Mouse (Mus musculus): ENCODE data around the gene Sult1d1. TPM values are rescaled to one million over a fixed set of nuclear protein-coding genes. Genes with fewer than 3 reads are reported as not detected.
A peak's percentile ranks its signal among the peaks of the same experiment; 100 is the strongest.
"Not testable (repeated sequence)": the region's sequence is repeated elsewhere in the genome, so short reads cannot be mapped to it uniquely, and the experiment has no call there.

Gene Sult1d1
- polyA plus RNA-seq, 1 experiment from 2014 or later, result 54.9 TPM

GRCm38 (mm10) chr5:87562526-87562925 lies 6.3 kb downstream of the Sult1d1 start:
- H3K4me1 ChIP-seq, result no peaks in the 10 kb centered on the region
- WGBS, result 75% methylated on average over 4 of the region's 4 CpGs
- H3K4me2 ChIP-seq, result no peak overlapping the region
- ATAC-seq (replicated peaks; ENCODE audit: low FRiP score), result no peak
- H3K9me3 ChIP-seq (replicated peaks), result no peaks in the 10 kb centered on the region
- no peak overlapping the region for H3K4me3 ChIP-seq (replicated peaks)
- no peaks in the 10 kb centered on the region for H3K36me3 ChIP-seq
- H3K27ac ChIP-seq, result no peak overlapping the region
- no peak overlapping the region for H3K9ac ChIP-seq
- no peaks in the 10 kb centered on the region for H3K27me3 ChIP-seq

GRCm38 (mm10) chr5:87560145-87560544 lies 8.7 kb downstream of the Sult1d1 start:
- H3K4me1 ChIP-seq, result no peaks in the 10 kb centered on the region
- ATAC-seq (replicated peaks; ENCODE audit: low FRiP score), result no peak
- WGBS, result 80% methylated on average over 5 of the region's 5 CpGs

GRCm38 (mm10) chr5:87550935-87551334 lies 17.9 kb downstream of the Sult1d1 start:
- no peak for ATAC-seq (replicated peaks; ENCODE audit: low FRiP score)

More at GRCm38 (mm10) chr5:87560145-87560544, 8.7 kb downstream of the Sult1d1 start:
- H3K9me3 ChIP-seq (replicated peaks), result no peaks in the 10 kb centered on the region
- H3K36me3 ChIP-seq, result no peaks in the 10 kb centered on the region
- no peaks in the 10 kb centered on the region for H3K27me3 ChIP-seq
- no peak overlapping the region for H3K4me3 ChIP-seq (replicated peaks)
- no peak overlapping the region for H3K4me2 ChIP-seq
- no peak overlapping the region for H3K9ac ChIP-seq
- H3K27ac ChIP-seq, result no peak overlapping the region

GRCm38 (mm10) chr5:87538111-87538510 lies 30.7 kb downstream of the Sult1d1 start, which contains the start of gene Sult1b1:
Sult1b1 (minus strand) TSS chr5:87538195.
- peak within 1 kb of the TSS; percentile 41; the same call in 1 of the 2 replicates for H3K27ac ChIP-seq
- no peak within 1 kb of the TSS for H3K4me3 ChIP-seq (replicated peaks)
- no peak within 1 kb of the TSS for H3K4me2 ChIP-seq
- ATAC-seq (replicated peaks; ENCODE audit: low FRiP score), result no peak; the same call in 1 of the 2 replicates
- WGBS, result 70% methylated on average over 2 of the region's 2 CpGs
- H3K36me3 ChIP-seq, result no peaks in the 10 kb centered on the region
- H3K4me1 ChIP-seq, result no peaks in the 10 kb centered on the region
- H3K9ac ChIP-seq, result no peak within 1 kb of the TSS
- H3K27me3 ChIP-seq, result no peaks in the 10 kb centered on the region
- H3K9me3 ChIP-seq (replicated peaks), result no peaks in the 10 kb centered on the region

More at GRCm38 (mm10) chr5:87550935-87551334, 17.9 kb downstream of the Sult1d1 start:
- H3K4me3 ChIP-seq (replicated peaks), result no peak overlapping the region
- H3K36me3 ChIP-seq, result no peaks in the 10 kb centered on the region
- WGBS, result 36% methylated on average over 1 of the region's 1 CpGs
- no peaks in the 10 kb centered on the region for H3K4me1 ChIP-seq
- H3K9me3 ChIP-seq (replicated peaks), result no peaks in the 10 kb centered on the region
- H3K9ac ChIP-seq, result no peak overlapping the region
- H3K27ac ChIP-seq, result no peak overlapping the region
- no peak overlapping the region for H3K4me2 ChIP-seq
- H3K27me3 ChIP-seq, result no peaks in the 10 kb centered on the region

- peak; percentile 94 for ATAC-seq (replicated peaks; ENCODE audit: low FRiP score)
- Histone ChIP-seq H3K4me3 (replicated peaks) (no peak overlapping the region), H3K4me1 (no peaks in the 10 kb centered on the region), H3K27me3 (no peaks in the 10 kb centered on the region), H3K27ac (peak overlapping the region; percentile 75), H3K9ac (no peak overlapping the region), H3K4me2 (no peak overlapping the region), H3K36me3 (no peaks in the 10 kb centered on the region), H3K9me3 (replicated peaks) (no peaks in the 10 kb centered on the region)
- 42% methylated on average over 4 of the region's 4 CpGs for WGBS
Observed at GRCm38 (mm10) chr5:87535994-87536644, 32.7 kb downstream of the Sult1d1 start.

GRCm38 (mm10) chr5:87532288-87532687 lies 36.5 kb downstream of the Sult1d1 start:
- peak; percentile 87 for ATAC-seq (replicated peaks; ENCODE audit: low FRiP score)
- H3K27ac ChIP-seq, result peak overlapping the region; percentile 54; the same call in 1 of the 2 replicates
- 56% methylated on average over 2 of the region's 2 CpGs for WGBS

GRCm38 (mm10) chr5:87523561-87523960 lies 45.3 kb downstream of the Sult1d1 start:
- 93% methylated on average over 2 of the region's 2 CpGs for WGBS
- H3K27me3 ChIP-seq, result not testable (repeated sequence)

More at GRCm38 (mm10) chr5:87532288-87532687, 36.5 kb downstream of the Sult1d1 start:
- H3K27me3 ChIP-seq, result no peaks in the 10 kb centered on the region
- no peak overlapping the region for H3K4me3 ChIP-seq (replicated peaks)
- H3K9me3 ChIP-seq (replicated peaks), result no peaks in the 10 kb centered on the region
- no peak overlapping the region for H3K4me2 ChIP-seq
- no peaks in the 10 kb centered on the region for H3K36me3 ChIP-seq
- no peaks in the 10 kb centered on the region for H3K4me1 ChIP-seq
- no peak overlapping the region for H3K9ac ChIP-seq

GRCm38 (mm10) chr5:87505776-87506458 lies 62.9 kb downstream of the Sult1d1 start:
- Histone ChIP-seq H3K36me3 (no peaks in the 10 kb centered on the region), H3K9ac (no peak overlapping the region), H3K9me3 (replicated peaks) (no peaks in the 10 kb centered on the region), H3K27me3 (no peaks in the 10 kb centered on the region), H3K27ac (no peak overlapping the region), H3K4me1 (no peaks in the 10 kb centered on the region), H3K4me3 (replicated peaks) (no peak overlapping the region), H3K4me2 (no peak overlapping the region)
- ATAC-seq (replicated peaks; ENCODE audit: low FRiP score), result no peak
- 59% methylated on average over 4 of the region's 4 CpGs for WGBS

More at GRCm38 (mm10) chr5:87523561-87523960, 45.3 kb downstream of the Sult1d1 start:
- not testable (repeated sequence) for H3K4me1 ChIP-seq; H3K9me3 ChIP-seq (replicated peaks); H3K36me3 ChIP-seq; H3K4me3 ChIP-seq (replicated peaks); H3K27ac ChIP-seq; H3K4me2 ChIP-seq; ATAC-seq (replicated peaks; ENCODE audit: low FRiP score); H3K9ac ChIP-seq

Small RNA genes within 50 kb of the gene (microRNA-seq; reads per million reads assigned to microRNA genes)
- gene Mir3969, result 0.44 reads per million

Other genes with a start within 250 kb of the Sult1d1 start
- gene Ugt2a3, start 231.8 kb downstream of the Sult1d1 start, polyA plus RNA-seq (2015; fragmentation: Nextera tagmentation; extraction: Ambion mirVana), result 0.08 TPM in 1 of 2 replicates, not detected in the other
- 2.2 and 2.8 TPM in 2 replicates for gene Ugt2b38, start 144.8 kb downstream of the Sult1d1 start, polyA plus RNA-seq (2015; fragmentation: Nextera tagmentation; extraction: Ambion mirVana)
- not detected in 2 replicates for gene Ugt2a2, start 86.8 kb downstream of the Sult1d1 start, polyA plus RNA-seq (2015; fragmentation: Nextera tagmentation; extraction: Ambion mirVana)
- not detected in 2 replicates for gene Gm43638, start 82.2 kb downstream of the Sult1d1 start, polyA plus RNA-seq (2015; fragmentation: Nextera tagmentation; extraction: Ambion mirVana)
- gene Ugt2a1, start 78.2 kb downstream of the Sult1d1 start, polyA plus RNA-seq (2015; fragmentation: Nextera tagmentation; extraction: Ambion mirVana), result not detected in 2 replicates
- 1.3 and 2.4 TPM in 2 replicates for gene Sult1b1, start 30.8 kb downstream of the Sult1d1 start, polyA plus RNA-seq (2015; fragmentation: Nextera tagmentation; extraction: Ambion mirVana)
- 0.42 and 0.91 TPM in 2 replicates for gene Sult1e1, start 22.6 kb upstream of the Sult1d1 start, polyA plus RNA-seq (2015; fragmentation: Nextera tagmentation; extraction: Ambion mirVana)
- not detected in 2 replicates for gene Csn1s1, start 97.2 kb upstream of the Sult1d1 start, polyA plus RNA-seq (2015; fragmentation: Nextera tagmentation; extraction: Ambion mirVana)
- gene Csn2, start 130.6 kb upstream of the Sult1d1 start, polyA plus RNA-seq (2015; fragmentation: Nextera tagmentation; extraction: Ambion mirVana), result not detected in 2 replicates
- not detected in 2 replicates for gene Csn1s2a, start 205.5 kb upstream of the Sult1d1 start, polyA plus RNA-seq (2015; fragmentation: Nextera tagmentation; extraction: Ambion mirVana)
- gene Csn1s2b, start 239.1 kb upstream of the Sult1d1 start, polyA plus RNA-seq (2015; fragmentation: Nextera tagmentation; extraction: Ambion mirVana), result not detected in 2 replicates

Data from kidney, embryonic 15.5 days (tissue).